Mouse (Mus musculus) hindbrain, embryonic 12.5 days (tissue): ENCODE measurements around the gene Lrrc58. TPM values are rescaled to one million over a fixed set of nuclear protein-coding genes. Genes with fewer than 3 reads are reported as not detected.

ENCODE experiments used
- ATAC-seq: fragments of 200-750 bp; cut with Nextera tagmentation; 2 replicates; pipeline ENCODE4 v1.8.0; 2017; ENCODE audit warnings: moderate TSS enrichment; ENCODE audit not compliant: low FRiP score
- H3K27ac ChIP-seq: fragments of 300-500 bp; sonication (generic); 2 replicates; pipeline ENCODE4 v1.5.1; 2016; ENCODE audit warnings: mild to moderate bottlenecking
- H3K27me3 ChIP-seq: fragments of 300-500 bp; sonication (generic); 2 replicates; pipeline ENCODE4 v1.6.1; 2016; ENCODE audit warnings: mild to moderate bottlenecking
- H3K36me3 ChIP-seq: fragments of 300-500 bp; sonication (generic); 2 replicates; pipeline ENCODE4 v1.6.1; 2016; ENCODE audit warnings: mild to moderate bottlenecking
- H3K4me1 ChIP-seq: fragments of 300-500 bp; sonication (generic); 2 replicates; pipeline ENCODE4 v1.6.1; 2016
- H3K4me2 ChIP-seq: fragments of 300-500 bp; sonication (generic); replicated peaks from 2 replicates; pipeline ENCODE4 v1.6.1; 2016; ENCODE audit warnings: mild to moderate bottlenecking
- H3K4me3 ChIP-seq: fragments of 300-500 bp; sonication (generic); 2 replicates; pipeline ENCODE4 v1.5.1; 2016; ENCODE audit warnings: mild to moderate bottlenecking
- H3K9ac ChIP-seq: fragments of 300-500 bp; sonication (generic); 2 replicates; pipeline ENCODE4 v1.6.1; 2016; ENCODE audit warnings: mild to moderate bottlenecking, moderate library complexity
- H3K9me3 ChIP-seq: fragments of 300-500 bp; sonication (generic); replicated peaks from 2 replicates; pipeline ENCODE4 v1.6.1; 2016; ENCODE audit warnings: mild to moderate bottlenecking
- WGBS: fragments of 180-500 bp; shearing (Covaris S2); methylation state at CpG from one replicate; pipeline ENCODE4 v1.1.7; 2016; 5-methylcytosine and 5-hydroxymethylcytosine counted together
- polyA plus RNA-seq: library from polyadenylated mRNA; unstranded; fragments of >200 nt; fragmentation: Nextera tagmentation; extraction: Ambion mirVana; gene quantifications from 2 replicates; pipeline ENCODE4 v1.2.1, GENCODE M21; 2016

The Lrrc58 gene
- polyA plus RNA-seq, 1 experiment from 2014 or later: 65.8 TPM

GRCm38 (mm10) chr16:37854054-37854453 lies 14.1 kb upstream of the Lrrc58 start:
- WGBS: 70% methylated on average over 14 of the region's 14 CpGs
- 0 out of 2 replicates have a peak overlapping the region, but pooled peaks have one; percentile 13 for H3K27ac ChIP-seq
- H3K4me3 ChIP-seq: no peak overlapping the region
- no peak for ATAC-seq
- no peaks in the 10 kb centered on the region for H3K27me3 ChIP-seq
- no peaks in the 10 kb centered on the region for H3K36me3 ChIP-seq
- no peaks in the 10 kb centered on the region for H3K4me1 ChIP-seq
- no peaks in the 10 kb centered on the region for H3K9me3 ChIP-seq
- no peak overlapping the region for H3K9ac ChIP-seq
- no peak overlapping the region for H3K4me2 ChIP-seq

DNA sequence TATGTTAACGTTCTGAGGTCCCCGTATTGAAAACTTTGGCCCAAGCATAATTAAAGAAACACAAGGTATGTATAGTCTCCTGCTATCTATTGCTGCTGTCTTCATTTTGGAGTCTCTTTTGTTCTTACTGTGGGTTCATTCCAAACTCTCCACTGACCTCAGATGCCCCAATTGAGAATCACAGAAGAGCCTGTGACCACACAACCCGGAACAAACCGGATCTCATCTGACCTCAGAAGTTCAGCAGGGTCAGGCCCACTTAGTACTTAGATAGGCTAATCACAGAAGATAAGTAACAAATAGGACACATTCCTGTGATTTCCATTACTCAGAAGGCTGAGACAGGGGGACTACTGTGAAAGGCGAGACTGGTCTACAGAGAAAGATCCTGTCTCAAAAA lies 13.6 kb upstream of the Lrrc58 start:
- H3K4me2 ChIP-seq: no peak overlapping the region
- no peaks in the 10 kb centered on the region for H3K27me3 ChIP-seq
- H3K36me3 ChIP-seq: no peaks in the 10 kb centered on the region
- H3K27ac ChIP-seq: no peak overlapping the region
- ATAC-seq: no peak
- no peak overlapping the region for H3K4me3 ChIP-seq
- H3K9me3 ChIP-seq: no peaks in the 10 kb centered on the region
- WGBS: 63% methylated on average over 5 of the region's 5 CpGs
- no peaks in the 10 kb centered on the region for H3K4me1 ChIP-seq
- no peak overlapping the region for H3K9ac ChIP-seq

DNA sequence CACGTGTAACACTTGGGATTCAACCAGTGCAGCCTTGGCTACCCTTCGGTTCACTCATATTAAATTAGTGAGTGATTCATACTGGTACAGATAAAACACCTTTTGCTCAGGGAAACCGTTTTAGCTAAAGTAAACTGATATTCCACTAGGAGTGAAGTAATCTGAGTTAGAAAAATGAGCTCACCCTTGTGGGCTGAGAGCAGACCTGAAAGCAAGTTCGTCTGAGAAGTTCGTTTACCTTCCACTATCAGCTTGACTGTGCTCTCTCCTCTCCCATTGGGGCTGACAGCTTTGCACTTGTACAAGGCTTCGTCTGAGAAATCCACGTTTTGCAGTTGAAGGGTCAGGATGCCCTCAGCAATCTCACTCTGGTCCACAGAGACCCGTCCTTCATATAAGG lies 12.6 kb upstream of the Lrrc58 start:
- H3K27ac ChIP-seq: no peak overlapping the region
- no peak overlapping the region for H3K9ac ChIP-seq
- no peaks in the 10 kb centered on the region for H3K36me3 ChIP-seq
- no peak overlapping the region for H3K4me3 ChIP-seq
- no peaks in the 10 kb centered on the region for H3K9me3 ChIP-seq
- no peak for ATAC-seq
- WGBS: 73% methylated on average over 8 of the region's 8 CpGs
- no peak overlapping the region for H3K4me2 ChIP-seq
- H3K4me1 ChIP-seq: no peaks in the 10 kb centered on the region
- no peaks in the 10 kb centered on the region for H3K27me3 ChIP-seq

- H3K27ac ChIP-seq: no peak overlapping the region
- no peak for ATAC-seq
- H3K4me1 ChIP-seq: no peaks in the 10 kb centered on the region
- H3K36me3 ChIP-seq: no peaks in the 10 kb centered on the region
- no peak overlapping the region for H3K9ac ChIP-seq
- H3K27me3 ChIP-seq: no peaks in the 10 kb centered on the region
- no peaks in the 10 kb centered on the region for H3K9me3 ChIP-seq
- H3K4me3 ChIP-seq: no peak overlapping the region
- no peak overlapping the region for H3K4me2 ChIP-seq
- WGBS: 72% methylated on average over 3 of the region's 3 CpGs
These were observed 11.9 kb upstream of the Lrrc58 start for GRCm38 (mm10) chr16:37856327-37856726.

- Histone ChIP-seq H3K27ac (no peak overlapping the region), H3K36me3 (no peaks in the 10 kb centered on the region), H3K9ac (no peak overlapping the region), H3K4me2 (no peak overlapping the region), H3K27me3 (no peaks in the 10 kb centered on the region), H3K9me3 (no peaks in the 10 kb centered on the region), H3K4me3 (no peak overlapping the region), H3K4me1 (no peaks in the 10 kb centered on the region)
- 43% methylated on average over 8 of the region's 8 CpGs for WGBS
- no peak for ATAC-seq
These were observed 10.7 kb upstream of the Lrrc58 start for GRCm38 (mm10) chr16:37857495-37857894.

GRCm38 (mm10) chr16:37860213-37860612 lies 8.0 kb upstream of the Lrrc58 start:
- ATAC-seq: no peak
- Histone ChIP-seq H3K9ac (no peak overlapping the region), H3K4me2 (no peak overlapping the region), H3K4me1 (no peaks in the 10 kb centered on the region), H3K36me3 (no peaks in the 10 kb centered on the region), H3K9me3 (no peaks in the 10 kb centered on the region), H3K4me3 (no peak overlapping the region), H3K27ac (no peak overlapping the region), H3K27me3 (no peaks in the 10 kb centered on the region)
- WGBS: 75% methylated on average over 7 of the region's 7 CpGs

DNA sequence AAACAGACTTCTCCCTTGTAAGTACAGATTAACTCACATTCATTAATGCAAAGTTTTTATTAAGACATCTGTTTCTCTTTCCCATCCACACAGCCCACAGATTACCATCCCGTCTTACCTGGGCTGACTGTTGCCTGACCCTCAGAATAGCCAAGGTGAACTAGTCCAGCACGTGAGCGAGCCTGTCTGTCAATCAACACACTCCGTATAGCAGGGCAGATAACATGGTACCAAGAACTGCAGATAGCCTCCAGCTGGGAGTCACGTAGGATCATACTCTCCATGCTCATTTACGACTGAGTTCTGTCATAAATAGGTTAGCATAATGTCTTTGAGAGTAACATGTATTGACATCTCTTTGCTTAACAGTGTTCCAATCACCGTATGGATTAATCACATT lies 7.2 kb upstream of the Lrrc58 start, which contains the start of gene Gm36028:
Gm36028 (minus strand) TSS at position 118 of the 400 bp plus-strand sequence.
- no peak within 1 kb of the TSS for H3K9ac ChIP-seq
- 89% methylated on average over 7 of the region's 7 CpGs for WGBS

DNA sequence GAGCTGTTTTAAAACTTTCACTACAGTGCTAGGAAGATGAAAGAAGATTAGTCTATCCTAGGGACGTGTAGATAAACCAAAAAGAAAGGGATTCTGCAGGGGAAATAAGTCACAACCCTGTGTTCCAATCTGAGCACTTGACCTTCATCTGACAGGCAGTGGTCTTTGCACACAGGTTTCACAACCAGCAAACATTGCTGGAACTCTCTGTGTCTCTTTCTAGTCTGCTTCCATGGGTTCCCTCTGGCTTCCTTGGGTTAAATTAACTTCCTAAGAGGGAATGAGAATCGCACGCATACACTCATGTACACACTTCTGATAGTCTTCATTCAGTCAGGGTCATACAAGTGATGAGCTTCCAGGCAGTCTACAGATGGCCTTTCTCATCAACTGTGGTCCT lies 4.3 kb upstream of the Lrrc58 start:
- Histone ChIP-seq H3K27ac (no peak overlapping the region), H3K27me3 (no peaks in the 10 kb centered on the region), H3K36me3 (no peaks in the 10 kb centered on the region), H3K4me3 (no peak overlapping the region), H3K9me3 (no peaks in the 10 kb centered on the region), H3K4me1 (0 out of 2 replicates have a peak, but pooled peaks cover 5% of the 10 kb centered on the region), H3K9ac (no peak overlapping the region), H3K4me2 (no peak overlapping the region)
- WGBS: 86% methylated on average over 3 of the region's 3 CpGs
- no peak for ATAC-seq

More for the DNA sequence above, 7.2 kb upstream of the Lrrc58 start, which contains the start of gene Gm36028:
- H3K9me3 ChIP-seq: no peaks in the 10 kb centered on the region
- no peaks in the 10 kb centered on the region for H3K27me3 ChIP-seq
- H3K4me2 ChIP-seq: no peak within 1 kb of the TSS
- H3K4me3 ChIP-seq: no peak within 1 kb of the TSS
- no peak within 1 kb of the TSS for H3K27ac ChIP-seq
- no peak for ATAC-seq
- H3K36me3 ChIP-seq: no peaks in the 10 kb centered on the region
- H3K4me1 ChIP-seq: no peaks in the 10 kb centered on the region

DNA sequence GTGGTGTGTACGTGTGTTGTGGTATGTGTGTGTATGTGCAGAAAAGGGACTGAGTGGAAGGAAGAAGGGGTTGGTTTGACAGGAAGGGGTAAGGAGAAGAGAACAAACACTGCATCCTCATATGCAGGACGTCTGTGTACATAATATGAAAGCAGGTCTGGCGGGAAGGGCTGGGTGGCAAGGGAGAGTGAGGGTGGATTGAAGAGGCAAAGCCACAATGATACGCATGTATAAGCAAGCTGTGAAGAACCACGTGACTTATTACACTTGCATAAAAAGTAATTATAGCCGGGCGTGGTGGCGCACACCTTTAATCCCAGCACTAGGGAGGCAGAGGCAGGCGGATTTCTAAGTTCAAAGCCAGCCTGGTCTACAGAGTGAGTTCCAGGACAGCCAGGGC lies 2.3 kb upstream of the Lrrc58 start:
- no peaks in the 10 kb centered on the region for H3K9me3 ChIP-seq
- no peak overlapping the region for H3K9ac ChIP-seq
- H3K4me3 ChIP-seq: no peak overlapping the region
- no peaks in the 10 kb centered on the region for H3K27me3 ChIP-seq
- WGBS: 91% methylated on average over 9 of the region's 9 CpGs
- H3K4me1 ChIP-seq: peaks cover 16% of the 10 kb centered on the region
- no peak for ATAC-seq
- H3K4me2 ChIP-seq: no peak overlapping the region
- no peaks in the 10 kb centered on the region for H3K36me3 ChIP-seq
- H3K27ac ChIP-seq: no peak overlapping the region

DNA sequence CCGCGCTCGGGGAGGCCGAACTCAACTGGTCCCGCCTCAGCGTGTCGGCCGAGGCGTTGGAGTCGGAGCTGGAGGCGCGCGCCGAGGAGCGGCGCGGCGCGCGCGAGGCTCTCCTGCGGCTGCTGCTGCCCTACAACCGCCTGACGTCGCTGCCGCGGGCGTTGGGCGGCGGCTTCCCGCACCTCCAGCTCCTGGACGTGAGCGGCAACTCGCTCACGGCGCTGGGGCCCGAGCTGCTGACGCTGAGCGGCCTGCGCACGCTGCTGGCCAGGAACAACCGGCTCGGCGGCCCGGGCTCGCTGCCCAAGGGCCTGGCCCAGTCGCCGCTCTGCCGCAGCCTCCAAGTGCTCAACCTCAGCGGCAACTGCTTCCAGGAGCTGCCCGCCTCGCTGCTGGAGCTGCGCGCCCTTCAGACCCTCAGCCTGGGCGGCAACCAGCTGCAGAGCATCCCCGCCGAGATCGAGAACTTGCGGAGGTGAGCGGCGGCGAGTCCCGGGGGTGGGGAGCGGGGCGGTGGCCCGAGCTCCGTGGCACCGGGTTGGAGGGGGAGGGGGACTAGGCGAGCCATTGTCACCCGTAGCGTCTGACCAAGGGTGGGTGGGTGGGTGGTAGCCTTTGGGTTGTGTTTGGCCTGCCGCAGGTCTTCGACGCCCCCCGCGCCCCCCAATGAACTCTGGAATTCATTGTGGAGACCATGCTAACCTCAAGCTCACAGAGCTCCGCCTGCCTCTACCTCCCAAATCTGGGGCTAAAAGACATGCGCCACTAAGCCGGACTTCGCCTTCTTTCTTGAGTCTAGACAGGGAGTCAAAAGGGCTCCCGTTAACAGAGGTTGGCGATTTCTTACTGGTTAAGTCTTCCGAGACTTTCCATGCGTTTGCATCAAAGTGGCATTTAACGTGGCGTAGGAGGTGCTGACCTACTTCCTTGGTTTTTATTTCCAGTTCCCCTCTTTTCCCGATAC lies 599 bp downstream of the Lrrc58 start:
- peak; percentile 81 for ATAC-seq

GRCm38 (mm10) chr16:37869470-37870231 lies 1.5 kb downstream of the Lrrc58 start:
- peak overlapping the region; percentile 97 for H3K4me3 ChIP-seq
- H3K4me2 ChIP-seq: peak overlapping the region; percentile 66
- no peaks in the 10 kb centered on the region for H3K9me3 ChIP-seq
- H3K9ac ChIP-seq: peak overlapping the region; percentile 99
- peak overlapping the region; percentile 100 for H3K27ac ChIP-seq
- peaks cover 25% of the 10 kb centered on the region for H3K4me1 ChIP-seq
- no peaks in the 10 kb centered on the region for H3K27me3 ChIP-seq
- WGBS: 33% methylated on average over 4 of the region's 4 CpGs
- no peaks in the 10 kb centered on the region for H3K36me3 ChIP-seq
- ATAC-seq: no peak

More for the DNA sequence above, 599 bp downstream of the Lrrc58 start:
- Histone ChIP-seq H3K9me3 (no peaks in the 10 kb centered on the region), H3K27ac (peak overlapping the region; percentile 100), H3K36me3 (no peaks in the 10 kb centered on the region), H3K4me2 (peak overlapping the region; percentile 66), H3K4me3 (peak overlapping the region; percentile 97), H3K4me1 (peaks cover 24% of the 10 kb centered on the region), H3K27me3 (no peaks in the 10 kb centered on the region), H3K9ac (peak overlapping the region; percentile 99)
- WGBS: under 1% methylated on average over 72 of the region's 87 CpGs

DNA sequence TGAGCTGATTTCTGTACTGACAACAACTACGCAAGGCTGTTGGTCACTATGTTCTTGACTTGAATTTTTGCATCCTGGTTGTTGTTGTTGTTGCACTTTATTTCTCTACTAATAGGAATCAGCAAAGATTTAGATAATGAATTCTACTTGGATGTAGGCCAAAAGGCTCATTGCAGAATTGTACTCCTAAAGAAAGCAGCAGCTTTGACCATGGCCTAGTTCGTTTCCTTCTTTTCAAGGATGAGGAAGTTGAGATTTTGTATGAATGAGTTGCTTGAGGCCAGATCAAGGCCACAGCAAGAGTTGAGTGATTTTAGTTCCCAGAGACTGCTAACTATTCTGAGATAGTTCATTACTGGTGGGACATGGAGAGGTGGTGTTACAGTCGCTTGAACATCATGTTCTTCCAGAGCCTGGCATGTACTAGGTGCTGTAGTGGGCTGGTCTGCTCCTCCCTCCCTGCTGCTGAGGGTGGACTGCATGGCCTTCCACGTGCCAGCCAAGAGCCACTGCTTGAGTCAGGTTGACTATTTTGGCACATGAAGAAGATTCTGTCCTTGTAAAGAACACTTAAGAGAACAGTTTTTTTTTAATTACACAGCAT lies 3.0 kb downstream of the Lrrc58 start:
- Histone ChIP-seq H3K27me3 (no peaks in the 10 kb centered on the region), H3K4me1 (peaks cover 28% of the 10 kb centered on the region), H3K36me3 (no peaks in the 10 kb centered on the region), H3K4me3 (no peak overlapping the region), H3K9me3 (no peaks in the 10 kb centered on the region), H3K9ac (no peak overlapping the region), H3K27ac (no peak overlapping the region), H3K4me2 (peak overlapping the region; percentile 66)
- 88% methylated on average over 4 of the region's 4 CpGs for WGBS
- ATAC-seq: no peak
